Mouse (Mus musculus): ENCODE measurements at regions not wholly inside any gene's neighbourhood (a gene's known extent, or its start where the extent isn't known, plus 50 kb on each side); places are given as distances from the start of the nearest gene placed in this dataset.

DNA sequence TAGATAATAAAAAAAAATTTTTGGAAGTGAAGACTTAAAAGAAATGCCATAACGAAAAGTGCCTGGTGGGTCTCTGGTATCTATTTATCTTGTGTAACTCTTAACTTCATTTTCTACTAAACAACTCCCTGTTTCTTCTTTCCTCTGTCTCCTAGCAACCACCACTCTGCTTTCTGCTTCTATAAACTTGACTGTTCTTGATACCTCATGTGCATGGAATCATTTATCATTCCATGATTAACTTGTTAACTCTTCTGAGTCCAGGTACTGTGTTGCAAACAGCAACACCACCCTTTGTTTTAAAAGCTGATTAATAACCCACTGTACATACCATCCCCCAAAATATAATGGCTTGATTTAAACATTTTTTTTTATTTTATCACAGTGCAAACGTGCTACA, 325.0 kb downstream of the Mettl4 start:
- H3K4me3 ChIP-seq (ENCODE audit: insufficient read depth in 1 of 2, low read depth in 1 of 2, low read length in 2 of 2, poor library complexity in 1 of 2, severe bottlenecking in 1 of 2) = no peak overlapping the region
- no peak overlapping the region for H3K9ac ChIP-seq (ENCODE audit: insufficient read depth, low read depth, low read length, poor library complexity, severe bottlenecking)

DNA sequence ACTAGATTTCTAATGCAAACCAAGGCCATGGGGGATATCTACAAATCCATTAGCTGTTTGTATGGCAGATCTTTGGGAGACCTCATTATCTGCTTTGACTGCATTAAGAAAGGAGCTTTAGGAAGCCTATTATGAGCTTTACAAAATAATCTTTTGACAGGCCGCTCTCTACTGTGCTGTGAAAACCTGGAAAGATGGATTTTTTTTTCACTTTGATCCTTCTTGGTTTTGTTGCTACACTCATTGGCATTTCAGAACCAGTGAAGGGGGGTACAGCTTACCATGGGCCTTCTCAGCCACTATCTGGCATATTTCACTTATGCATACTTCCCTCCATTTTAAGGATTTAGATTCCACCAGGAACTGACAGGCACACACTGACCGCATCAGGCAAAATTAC, 366.8 kb downstream of the Mettl4 start:
- no peaks in the 10 kb centered on the region for H3K4me1 ChIP-seq (ENCODE audit: control insufficient read depth in 2 of 2, insufficient read depth in 2 of 2, low read length in 2 of 2, poor library complexity in 1 of 2)
- no peaks in the 10 kb centered on the region for H3K36me3 ChIP-seq (ENCODE audit: control insufficient read depth, insufficient read depth, low read length, poor library complexity, severe bottlenecking)
- H3K27ac ChIP-seq (ENCODE audit: insufficient read depth, low read depth, low read length, poor library complexity, severe bottlenecking) = no peak overlapping the region
- H3K4me3 ChIP-seq (ENCODE audit: insufficient read depth in 1 of 2, low read depth in 1 of 2, low read length in 2 of 2, poor library complexity in 1 of 2, severe bottlenecking in 1 of 2) = no peak overlapping the region
- H3K9ac ChIP-seq (ENCODE audit: insufficient read depth, low read depth, low read length, poor library complexity, severe bottlenecking) = no peak overlapping the region
- H3K9me3 ChIP-seq (ENCODE audit: control insufficient read depth, insufficient read depth, low read depth, low read length) = no peaks in the 10 kb centered on the region
- in situ Hi-C loops (cut with MboI; ENCODE audit: low sequenced_read_pairs in 2 of 2, unreplicated experiment in 2 of 2) = no loop called here
- no peak for TF ChIP-seq MAFK (IDR thresholded peaks at IDR 0.05; ENCODE audit: insufficient read depth, low read depth, low read length)
- TF ChIP-seq CHD2 (IDR thresholded peaks at IDR 0.05; ENCODE audit: low read depth, low read length) = no peak
- no peak for TF ChIP-seq ZNF384 (IDR thresholded peaks at IDR 0.05; ENCODE audit: low read depth, low read length)
- TF ChIP-seq ZC3H11A (IDR thresholded peaks at IDR 0.05; ENCODE audit: borderline replicate concordance, low read depth, low read length) = no peak
- TF ChIP-seq HCFC1 (IDR thresholded peaks at IDR 0.05; ENCODE audit: borderline replicate concordance, insufficient read depth, low read length) = no peak
- no peak for DNase-seq (ENCODE audit: low read depth, low spot score)

More for the DNA sequence above, 325.0 kb downstream of the Mettl4 start:
- DNase-seq (ENCODE audit: low read depth, low spot score) = no peak
- Histone ChIP-seq H3K36me3 (ENCODE audit: control insufficient read depth, insufficient read depth, low read length, poor library complexity, severe bottlenecking) (no peaks in the 10 kb centered on the region), H3K4me1 (ENCODE audit: control insufficient read depth in 2 of 2, insufficient read depth in 2 of 2, low read length in 2 of 2, poor library complexity in 1 of 2) (no peaks in the 10 kb centered on the region), H3K9me3 (ENCODE audit: control insufficient read depth, insufficient read depth, low read depth, low read length) (no peaks in the 10 kb centered on the region), H3K27ac (ENCODE audit: insufficient read depth, low read depth, low read length, poor library complexity, severe bottlenecking) (no peak overlapping the region)
- in situ Hi-C loops (cut with MboI; ENCODE audit: low sequenced_read_pairs in 2 of 2, unreplicated experiment in 2 of 2) = no loop called here
- TF ChIP-seq MAFK (IDR thresholded peaks at IDR 0.05; ENCODE audit: insufficient read depth, low read depth, low read length) = no peak
- no peak for TF ChIP-seq CHD2 (IDR thresholded peaks at IDR 0.05; ENCODE audit: low read depth, low read length)
- no peak for TF ChIP-seq ZC3H11A (IDR thresholded peaks at IDR 0.05; ENCODE audit: borderline replicate concordance, low read depth, low read length)
- TF ChIP-seq ZNF384 (IDR thresholded peaks at IDR 0.05; ENCODE audit: low read depth, low read length) = no peak
- TF ChIP-seq HCFC1 (IDR thresholded peaks at IDR 0.05; ENCODE audit: borderline replicate concordance, insufficient read depth, low read length) = no peak

DNA sequence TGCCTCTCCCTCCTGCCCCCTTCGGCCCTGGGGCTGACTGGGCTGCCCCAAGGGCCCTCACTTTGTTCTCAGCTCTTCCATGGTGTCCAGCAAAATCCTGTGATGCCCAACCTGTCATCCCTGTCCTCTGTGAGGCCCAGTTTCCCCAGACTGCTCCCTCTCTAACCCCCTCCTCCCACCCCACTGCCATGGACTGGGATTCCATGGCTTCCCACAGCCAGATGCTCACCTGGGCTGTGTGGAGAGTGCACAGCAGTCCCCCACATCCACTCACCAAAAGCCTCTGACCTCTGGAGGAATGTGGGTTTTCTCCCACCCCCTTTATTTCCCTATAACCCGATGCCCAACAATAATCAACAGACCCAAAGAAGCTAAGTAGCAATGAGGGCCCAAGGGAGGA, 414.1 kb downstream of the Mettl4 start:
- DNase-seq (ENCODE audit: low read depth, low spot score) = no peak
- Histone ChIP-seq H3K9me3 (ENCODE audit: control insufficient read depth, insufficient read depth, low read depth, low read length) (no peaks in the 10 kb centered on the region), H3K27ac (ENCODE audit: insufficient read depth, low read depth, low read length, poor library complexity, severe bottlenecking) (no peak overlapping the region), H3K4me1 (ENCODE audit: control insufficient read depth in 2 of 2, insufficient read depth in 2 of 2, low read length in 2 of 2, poor library complexity in 1 of 2) (no peaks in the 10 kb centered on the region), H3K9ac (ENCODE audit: insufficient read depth, low read depth, low read length, poor library complexity, severe bottlenecking) (no peak overlapping the region), H3K36me3 (ENCODE audit: control insufficient read depth, insufficient read depth, low read length, poor library complexity, severe bottlenecking) (no peaks in the 10 kb centered on the region), H3K4me3 (ENCODE audit: insufficient read depth in 1 of 2, low read depth in 1 of 2, low read length in 2 of 2, poor library complexity in 1 of 2, severe bottlenecking in 1 of 2) (no peak overlapping the region)
- TF ChIP-seq CHD2 (IDR thresholded peaks at IDR 0.05; ENCODE audit: low read depth, low read length) = no peak
- TF ChIP-seq ZC3H11A (IDR thresholded peaks at IDR 0.05; ENCODE audit: borderline replicate concordance, low read depth, low read length) = no peak
- TF ChIP-seq ZNF384 (IDR thresholded peaks at IDR 0.05; ENCODE audit: low read depth, low read length) = no peak
- TF ChIP-seq MAFK (IDR thresholded peaks at IDR 0.05; ENCODE audit: insufficient read depth, low read depth, low read length) = no peak
- no peak for TF ChIP-seq HCFC1 (IDR thresholded peaks at IDR 0.05; ENCODE audit: borderline replicate concordance, insufficient read depth, low read length)
- in situ Hi-C loops (cut with MboI; ENCODE audit: low sequenced_read_pairs in 2 of 2, unreplicated experiment in 2 of 2) = no loop called here

DNA sequence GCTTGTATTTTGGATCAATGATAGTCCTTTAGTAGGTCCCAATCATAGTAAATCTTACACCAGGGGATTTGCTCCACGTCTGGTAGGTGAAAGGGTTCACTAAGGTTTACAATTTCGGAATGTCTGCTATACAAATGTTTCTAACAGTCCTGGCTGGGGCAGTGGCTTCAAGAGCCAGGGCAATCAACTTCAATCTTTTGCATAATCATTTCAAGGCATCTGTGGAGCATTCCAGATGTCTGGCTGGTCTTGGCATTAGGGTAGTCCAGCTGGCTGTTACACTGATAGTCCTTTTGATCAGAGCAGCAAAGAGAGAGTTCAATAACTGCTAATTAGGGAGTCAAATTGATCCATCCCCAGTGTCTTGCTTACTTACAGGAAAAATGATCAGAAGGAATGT, 423.6 kb downstream of the Mettl4 start:
- Histone ChIP-seq H3K4me3 (ENCODE audit: insufficient read depth in 1 of 2, low read depth in 1 of 2, low read length in 2 of 2, poor library complexity in 1 of 2, severe bottlenecking in 1 of 2) (no peak overlapping the region), H3K9me3 (ENCODE audit: control insufficient read depth, insufficient read depth, low read depth, low read length) (no peaks in the 10 kb centered on the region), H3K9ac (ENCODE audit: insufficient read depth, low read depth, low read length, poor library complexity, severe bottlenecking) (no peak overlapping the region), H3K27ac (ENCODE audit: insufficient read depth, low read depth, low read length, poor library complexity, severe bottlenecking) (no peak overlapping the region), H3K36me3 (ENCODE audit: control insufficient read depth, insufficient read depth, low read length, poor library complexity, severe bottlenecking) (no peaks in the 10 kb centered on the region), H3K4me1 (ENCODE audit: control insufficient read depth in 2 of 2, insufficient read depth in 2 of 2, low read length in 2 of 2, poor library complexity in 1 of 2) (no peaks in the 10 kb centered on the region)
- in situ Hi-C loops (cut with MboI; ENCODE audit: low sequenced_read_pairs in 2 of 2, unreplicated experiment in 2 of 2) = no loop called here
- TF ChIP-seq ZC3H11A (IDR thresholded peaks at IDR 0.05; ENCODE audit: borderline replicate concordance, low read depth, low read length) = no peak
- no peak for TF ChIP-seq MAFK (IDR thresholded peaks at IDR 0.05; ENCODE audit: insufficient read depth, low read depth, low read length)
- no peak for TF ChIP-seq CHD2 (IDR thresholded peaks at IDR 0.05; ENCODE audit: low read depth, low read length)
- TF ChIP-seq ZNF384 (IDR thresholded peaks at IDR 0.05; ENCODE audit: low read depth, low read length) = no peak
- TF ChIP-seq HCFC1 (IDR thresholded peaks at IDR 0.05; ENCODE audit: borderline replicate concordance, insufficient read depth, low read length) = no peak
- DNase-seq (ENCODE audit: low read depth, low spot score) = no peak

DNA sequence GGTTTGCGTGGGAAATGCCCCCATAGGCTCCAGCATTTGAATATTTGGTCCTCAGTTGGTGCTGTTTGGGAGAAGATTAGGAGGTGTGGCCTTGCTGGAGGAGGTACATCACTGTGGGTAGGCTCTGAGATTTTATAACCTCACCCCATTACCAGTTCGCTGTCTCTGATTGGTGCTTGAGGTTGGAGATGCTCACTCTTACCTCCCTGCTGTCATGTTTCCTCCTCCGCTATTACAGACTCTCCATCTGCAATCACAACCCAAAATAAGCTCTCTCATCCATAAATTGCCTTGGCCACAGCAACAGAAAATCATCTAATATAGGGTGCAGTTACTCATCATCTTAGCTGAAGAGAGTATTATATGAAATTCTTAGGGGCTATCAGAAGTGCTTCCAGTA, 458.6 kb downstream of the Mettl4 start:
- Histone ChIP-seq H3K9ac (ENCODE audit: insufficient read depth, low read depth, low read length, poor library complexity, severe bottlenecking) (no peak overlapping the region), H3K9me3 (ENCODE audit: control insufficient read depth, insufficient read depth, low read depth, low read length) (no peaks in the 10 kb centered on the region), H3K36me3 (ENCODE audit: control insufficient read depth, insufficient read depth, low read length, poor library complexity, severe bottlenecking) (no peaks in the 10 kb centered on the region), H3K27ac (ENCODE audit: insufficient read depth, low read depth, low read length, poor library complexity, severe bottlenecking) (no peak overlapping the region), H3K4me1 (ENCODE audit: control insufficient read depth in 2 of 2, insufficient read depth in 2 of 2, low read length in 2 of 2, poor library complexity in 1 of 2) (no peaks in the 10 kb centered on the region), H3K4me3 (ENCODE audit: insufficient read depth in 1 of 2, low read depth in 1 of 2, low read length in 2 of 2, poor library complexity in 1 of 2, severe bottlenecking in 1 of 2) (no peak overlapping the region)
- DNase-seq (ENCODE audit: low read depth, low spot score) = no peak
- TF ChIP-seq MAFK (IDR thresholded peaks at IDR 0.05; ENCODE audit: insufficient read depth, low read depth, low read length) (no peak), ZNF384 (IDR thresholded peaks at IDR 0.05; ENCODE audit: low read depth, low read length) (no peak), HCFC1 (IDR thresholded peaks at IDR 0.05; ENCODE audit: borderline replicate concordance, insufficient read depth, low read length) (no peak), ZC3H11A (IDR thresholded peaks at IDR 0.05; ENCODE audit: borderline replicate concordance, low read depth, low read length) (no peak)
- in situ Hi-C loops (cut with MboI; ENCODE audit: low sequenced_read_pairs in 2 of 2, unreplicated experiment in 2 of 2) = no loop called here
